In the genomic region with DNA sequence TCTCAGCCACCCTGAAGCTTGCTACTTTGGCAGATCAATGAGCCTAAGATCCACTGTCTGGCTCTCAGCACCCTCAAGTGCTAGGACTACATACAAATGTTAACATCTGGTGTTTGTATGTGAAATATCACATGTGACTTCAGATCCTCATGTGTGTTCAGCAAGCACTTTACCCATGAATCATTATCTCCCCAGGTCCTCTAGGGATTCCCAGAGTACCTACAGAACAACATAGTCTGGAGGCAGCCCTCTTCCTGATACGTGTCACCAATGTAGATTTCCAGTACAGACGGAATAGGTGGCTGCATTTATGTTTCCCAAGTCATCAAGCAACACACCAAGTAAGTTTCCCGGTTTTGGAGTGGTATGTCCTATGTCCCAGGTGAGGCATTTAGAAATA, we compare ENCODE assay signal across 8 mouse cellular contexts. TPM values are rescaled to one million over a fixed set of nuclear protein-coding genes. Genes with fewer than 3 reads are reported as not detected.
A peak's percentile ranks its signal among the peaks of the same experiment; 100 is the strongest.
DNase-seq lines count a peak whose midpoint lies in the region; ATAC-seq and TF ChIP-seq lines count a peak whose summit lies in the region.

No protein-coding gene starts in this region.

- no peaks in the 10 kb centered on the region for H3K9me3 ChIP-seq in heart, embryonic 16.5 days (replicated peaks; ENCODE audit: control insufficient read depth, low read length)
- H3K9me3 ChIP-seq in megakaryocyte, embryonic 14.5 days, result no peaks in the 10 kb centered on the region

- 0% methylated on average over 3 of the region's 3 CpGs for WGBS in heart, embryonic 16.5 days
- 0% methylated on average over 3 of the region's 3 CpGs for WGBS in thymus, adult 2 months

- H3K4me1 ChIP-seq in heart, embryonic 16.5 days (ENCODE audit: control insufficient read depth, insufficient read depth, low read length), result peaks cover 11% of the 10 kb centered on the region; the same call in 1 of the 2 replicates
- peaks cover 14% of the 10 kb centered on the region for H3K4me1 ChIP-seq in megakaryocyte, embryonic 14.5 days
- H3K4me1 ChIP-seq in thymus, adult 2 months (replicated peaks; ENCODE audit: control insufficient read depth, insufficient read depth, low read length), result no peaks in the 10 kb centered on the region; the same call in 1 of the 2 replicates

- peak overlapping the region; percentile 96 for H3K4me2 ChIP-seq in heart, embryonic 16.5 days (ENCODE audit: low read depth, low read length)

- no peak for TF ChIP-seq CTCF in thymus, adult 2 months (IDR thresholded peaks at IDR 0.05; ENCODE audit: borderline replicate concordance, control insufficient read depth, extremely low read depth, insufficient read depth, low read length, poor library complexity)

- peaks cover 4% of the 10 kb centered on the region; the same call in 1 of the 2 replicates for H3K36me3 ChIP-seq in heart, embryonic 16.5 days (ENCODE audit: control insufficient read depth, insufficient read depth)
- H3K36me3 ChIP-seq in megakaryocyte, embryonic 14.5 days (replicated peaks; ENCODE audit: low read length), result peaks cover 5% of the 10 kb centered on the region
- H3K36me3 ChIP-seq in thymus, adult 2 months (ENCODE audit: control insufficient read depth, insufficient read depth, low read length), result no peaks in the 10 kb centered on the region

- DNase-seq in frontal cortex, postnatal 36 days (ENCODE audit: low spot score in 2 of 2), result peak; percentile 4 to 20
- DNase-seq in frontal cortex, postnatal 14 days (ENCODE audit: low spot score in 2 of 2), result no peak
- DNase-seq in A20 (ENCODE audit: low read depth, low spot score), result peak; percentile 58
- DNase-seq in c-Kit-positive CD71-positive TER-119-negative erythroid progenitor cells, embryonic 14.5 days (ENCODE audit: low read depth), result peak; percentile 24
- DNase-seq in thymus, adult 2 months, result no peak
- DNase-seq in adrenal gland, postnatal 14 days, result no peak

- no peaks in the 10 kb centered on the region for H3K27me3 ChIP-seq in heart, embryonic 16.5 days (ENCODE audit: control insufficient read depth, insufficient read depth, low read length)
- no peaks in the 10 kb centered on the region for H3K27me3 ChIP-seq in megakaryocyte, embryonic 14.5 days (replicated peaks)
- H3K27me3 ChIP-seq in thymus, adult 2 months (ENCODE audit: control insufficient read depth, insufficient read depth, low read length), result no peaks in the 10 kb centered on the region

- ATAC-seq in heart, embryonic 16.5 days (replicated peaks; ENCODE audit: extremely low read depth, insufficient read depth, low FRiP score), result no peak

- no peak for TF ChIP-seq POLR2A in thymus, adult 2 months (IDR thresholded peaks at IDR 0.05; ENCODE audit: control insufficient read depth, extremely low read depth, insufficient read depth, low read length, poor library complexity)

- H3K9ac ChIP-seq in heart, embryonic 16.5 days (ENCODE audit: low read length), result peak overlapping the region; percentile 87

- peak overlapping the region; percentile 81 for H3K27ac ChIP-seq in heart, embryonic 16.5 days (ENCODE audit: low read length)
- H3K27ac ChIP-seq in thymus, adult 2 months (ENCODE audit: control insufficient read depth, insufficient read depth, low read length), result no peak overlapping the region

- H3K4me3 ChIP-seq in heart, embryonic 16.5 days (ENCODE audit: low read length), result peak overlapping the region; percentile 89
- H3K4me3 ChIP-seq in megakaryocyte, embryonic 14.5 days (replicated peaks), result peak overlapping the region; percentile 93
- H3K4me3 ChIP-seq in thymus, adult 2 months (ENCODE audit: control insufficient read depth, insufficient read depth, low read length), result no peak overlapping the region

RNA-seq across cellular contexts. Expression of gene Ncapg, which starts 0.9 kb away (rescaled TPM):
- 31.2 and 34.2 TPM in 2 replicates for polyA plus RNA-seq in heart, embryonic 16.5 days (2015; fragmentation: Nextera tagmentation; extraction: Ambion mirVana)
- 0.83 TPM in 1 of 2 replicates, not detected in the other for polyA plus RNA-seq in megakaryocyte, embryonic 14.5 days (2012; ENCODE audit: insufficient read depth, low replicate concordance)
- 6.0 and 8.3 TPM in 2 replicates for polyA plus RNA-seq in thymus, adult 2 months (2012; rRNA removed)
- total RNA-seq in adrenal gland, postnatal 14 days (2021), result 7.6 and 9.8 TPM in 2 replicates

RNA-seq across cellular contexts. Expression of gene Fam184b, which starts 29.4 kb away (rescaled TPM):
- 0.12 and 0.25 TPM in 2 replicates for polyA plus RNA-seq in heart, embryonic 16.5 days (2015; fragmentation: Nextera tagmentation; extraction: Ambion mirVana)
- 0.12 TPM in 1 of 2 replicates, not detected in the other for polyA plus RNA-seq in megakaryocyte, embryonic 14.5 days (2012; ENCODE audit: insufficient read depth, low replicate concordance)
- 0.05 TPM in 2 replicates for polyA plus RNA-seq in thymus, adult 2 months (2012; rRNA removed)
- total RNA-seq in adrenal gland, postnatal 14 days (2021), result 0.74 and 1.2 TPM in 2 replicates

Comparison
In these comparisons a context has a peak if more than half of its experiments do, and no peak if none do; other contexts are left out.
1. DNase-seq: peak in frontal cortex, postnatal 36 days (2 of 2), A20 (single experiment) and c-Kit-positive CD71-positive TER-119-negative erythroid progenitor cells, embryonic 14.5 days (single experiment); none in frontal cortex, postnatal 14 days (0 of 2), thymus, adult 2 months (single experiment) and adrenal gland, postnatal 14 days (single experiment).